Mouse (Mus musculus) myocyte (in vitro differentiated cells): ENCODE measurements at regions not wholly inside any gene's neighbourhood (a gene's known extent, or its start where the extent isn't known, plus 50 kb on each side); places are given as distances from the start of the nearest gene placed in this dataset.

Experiments used
- H3K27me3 ChIP-seq: one replicate; pipeline ENCODE4 v1.6.1; 2011; ENCODE audit not compliant: control insufficient read depth, insufficient read depth, insufficient read length
- H3K36me3 ChIP-seq: one replicate; pipeline ENCODE4 v1.6.1; 2011; ENCODE audit not compliant: control insufficient read depth, insufficient read depth
- H3K4me2 ChIP-seq: one replicate; pipeline ENCODE4 v1.6.1; 2011; ENCODE audit warnings: low read depth, control low read depth
- H3K4me3 ChIP-seq: one replicate; pipeline ENCODE4 v1.5.1; 2011; ENCODE audit warnings: mild to moderate bottlenecking, control low read depth, moderate library complexity
- H3K79me2 ChIP-seq: one replicate; pipeline ENCODE4 v1.6.1; 2011; ENCODE audit not compliant: control insufficient read depth, insufficient read depth
- H3ac ChIP-seq: one replicate; pipeline ENCODE4 v1.6.1; 2011; ENCODE audit not compliant: control insufficient read depth, insufficient read length
- CEBPB ChIP-seq: IDR thresholded peaks from 2 replicates; pipeline ENCODE4 v1.6.1; 2011; ENCODE audit warnings: mild to moderate bottlenecking, moderate library complexity; ENCODE audit not compliant: poor library complexity, insufficient read depth, severe bottlenecking
- E2F4 ChIP-seq: IDR thresholded peaks from one replicate; pipeline ENCODE4 v1.6.1; 2011; ENCODE audit warnings: mild to moderate bottlenecking, control low read depth, moderate library complexity; ENCODE audit not compliant: insufficient read depth
- MAX ChIP-seq: IDR thresholded peaks from one replicate; pipeline ENCODE4 v1.6.1; 2011; ENCODE audit warnings: low read depth, mild to moderate bottlenecking, control low read depth
- MYOD1 ChIP-seq, 3 experiments: IDR thresholded peaks; one replicate each; pipeline ENCODE4 v1.6.1; 2011; ENCODE audit warnings: control low read depth in 2 of 3, low read depth in 2 of 3, mild to moderate bottlenecking in 2 of 3, moderate library complexity in 1 of 3; ENCODE audit not compliant: insufficient read length in 2 of 3, control insufficient read depth in 1 of 3
- MYOG ChIP-seq, 3 experiments: IDR thresholded peaks; one replicate each; pipeline ENCODE4 v1.6.1; 2011; ENCODE audit warnings: control low read depth in 2 of 3, low read depth in 2 of 3, mild to moderate bottlenecking in 2 of 3; ENCODE audit not compliant: insufficient read length in 2 of 3, control insufficient read depth in 1 of 3, insufficient read depth in 1 of 3
- POLR2A ChIP-seq: IDR thresholded peaks from one replicate; pipeline ENCODE4 v1.6.1; 2011; ENCODE audit warnings: low read depth, mild to moderate bottlenecking, control low read depth, moderate library complexity; ENCODE audit not compliant: insufficient read length
- POLR2AphosphoS2 ChIP-seq: IDR thresholded peaks from one replicate; pipeline ENCODE4 v1.6.1; 2011; ENCODE audit warnings: low read depth, control low read depth; ENCODE audit not compliant: insufficient read length
- REST ChIP-seq: IDR thresholded peaks from one replicate; pipeline ENCODE4 v1.6.1; 2011; ENCODE audit warnings: mild to moderate bottlenecking, control low read depth, moderate library complexity; ENCODE audit not compliant: insufficient read depth, insufficient read length
- SRF ChIP-seq: IDR thresholded peaks from one replicate; pipeline ENCODE4 v1.6.1; 2011; ENCODE audit warnings: low read depth; ENCODE audit not compliant: control insufficient read depth, insufficient read length
- TCF12 ChIP-seq: IDR thresholded peaks from one replicate; pipeline ENCODE4 v1.6.1; 2011; ENCODE audit warnings: mild to moderate bottlenecking, control low read depth; ENCODE audit not compliant: poor library complexity, insufficient read depth, severe bottlenecking
- TCF3 ChIP-seq: IDR thresholded peaks from one replicate; pipeline ENCODE4 v1.6.1; 2011; ENCODE audit warnings: low read depth, control low read depth; ENCODE audit not compliant: insufficient read length
- USF1 ChIP-seq: IDR thresholded peaks from one replicate; pipeline ENCODE4 v1.6.1; 2011; ENCODE audit warnings: low read depth, mild to moderate bottlenecking, control low read depth, moderate library complexity

DNA sequence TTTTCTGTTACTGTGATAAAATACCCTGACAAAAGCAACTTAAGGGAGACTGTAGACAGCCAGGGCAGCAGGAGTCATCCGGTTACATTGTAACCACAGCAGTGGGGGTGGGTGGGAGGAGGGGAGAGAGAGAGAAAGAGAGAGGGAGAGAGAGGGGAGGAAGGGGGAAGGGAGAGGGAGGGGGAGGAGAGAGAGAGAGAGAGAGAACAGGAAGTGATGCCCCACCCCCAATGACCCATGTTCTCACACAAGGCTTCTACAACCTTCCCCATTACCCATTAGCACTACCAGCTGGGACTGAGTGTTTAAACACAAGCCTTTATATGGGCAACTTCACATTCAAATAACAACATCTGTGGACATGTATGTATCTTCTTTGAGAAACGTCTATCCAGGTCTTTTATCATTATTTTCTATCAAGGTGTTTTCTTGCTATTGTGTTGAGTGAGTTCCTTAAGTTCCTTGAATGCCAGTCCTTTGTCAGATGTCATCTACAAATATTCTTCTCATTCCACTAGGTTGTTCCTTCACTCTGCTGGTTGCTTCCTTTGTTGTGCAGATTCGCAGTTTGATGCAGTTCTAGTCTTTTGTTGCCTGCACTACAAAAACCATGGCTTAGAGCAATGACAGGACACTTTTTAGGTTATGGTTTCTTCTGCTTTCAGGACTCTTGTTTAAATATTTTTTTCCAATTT is 274.7 kb upstream of the Ddx18 start:
- Histone ChIP-seq H3K4me2 (no peak overlapping the region), H3K27me3 (no peaks in the 10 kb centered on the region), H3K36me3 (no peaks in the 10 kb centered on the region), H3K4me3 (no peak overlapping the region), H3K79me2 (no peaks in the 10 kb centered on the region), H3ac (no peak overlapping the region)
- TF ChIP-seq REST, result no peak
- TF ChIP-seq CEBPB, result no peak
- no peak for TF ChIP-seq E2F4
- no peak for TF ChIP-seq TCF12
- no peak for TF ChIP-seq SRF
- no peak for TF ChIP-seq MYOD1 (IDR thresholded peaks at IDR 0.05; ENCODE audit: control insufficient read depth in 1 of 3, insufficient read length in 2 of 3, low read depth in 2 of 3)
- no peak for TF ChIP-seq MYOG (IDR thresholded peaks at IDR 0.05; ENCODE audit: control insufficient read depth in 1 of 3, insufficient read depth in 1 of 3, insufficient read length in 2 of 3, low read depth in 2 of 3)
- TF ChIP-seq USF1, result no peak
- TF ChIP-seq POLR2AphosphoS2, result no peak

DNA sequence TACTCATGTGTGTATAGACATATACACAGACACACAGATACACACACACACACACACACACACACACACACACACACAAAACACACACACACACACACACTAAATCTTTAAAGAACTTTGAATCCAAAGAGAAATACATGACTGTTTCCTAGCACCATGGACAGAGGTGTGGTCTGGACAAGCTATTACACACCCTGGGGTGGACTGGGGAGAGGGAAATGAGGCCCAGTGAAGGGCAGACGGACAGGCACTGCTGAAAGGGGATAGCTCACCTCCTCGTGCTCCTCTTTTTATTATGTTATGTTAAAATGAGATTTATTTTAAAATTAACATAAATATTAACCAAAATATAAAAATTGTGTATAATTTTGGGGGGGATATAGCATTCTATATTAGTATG is 265.8 kb upstream of the Ddx18 start:
- TF ChIP-seq MYOD1 (IDR thresholded peaks at IDR 0.05; ENCODE audit: control insufficient read depth in 1 of 3, insufficient read length in 2 of 3, low read depth in 2 of 3) (no peak), MAX (no peak), E2F4 (no peak), MYOG (IDR thresholded peaks at IDR 0.05; ENCODE audit: control insufficient read depth in 1 of 3, insufficient read depth in 1 of 3, insufficient read length in 2 of 3, low read depth in 2 of 3) (no peak), TCF12 (no peak), POLR2A (no peak), REST (no peak), USF1 (no peak), CEBPB (no peak), POLR2AphosphoS2 (no peak)
- Histone ChIP-seq H3K79me2 (no peaks in the 10 kb centered on the region), H3K36me3 (no peaks in the 10 kb centered on the region), H3K27me3 (no peaks in the 10 kb centered on the region), H3K4me3 (no peak overlapping the region), H3ac (no peak overlapping the region), H3K4me2 (no peak overlapping the region)

DNA sequence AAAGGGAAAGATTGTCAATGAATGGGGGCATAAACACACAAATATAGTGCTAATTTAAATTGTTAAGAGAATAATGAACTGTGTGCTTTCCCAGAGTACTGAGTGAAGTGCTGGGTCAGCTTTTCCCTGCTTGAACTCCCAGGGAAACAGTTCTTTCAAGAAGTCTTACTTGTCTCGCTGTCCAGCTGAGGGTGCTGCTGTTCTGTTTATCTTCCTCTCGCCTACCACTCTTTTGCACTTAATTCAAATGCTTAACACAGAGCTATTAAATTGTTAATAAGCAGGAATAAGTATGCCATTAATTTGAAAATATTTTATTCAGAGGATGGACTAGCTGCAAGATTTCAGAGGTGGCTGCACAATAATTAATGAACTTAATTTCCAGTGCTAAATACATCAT is 262.5 kb upstream of the Ddx18 start:
- no peaks in the 10 kb centered on the region for H3K36me3 ChIP-seq
- TF ChIP-seq POLR2A, result no peak
- TF ChIP-seq MAX, result no peak
- no peak for TF ChIP-seq E2F4
- no peak for TF ChIP-seq USF1
- no peak for TF ChIP-seq TCF3
- no peak for TF ChIP-seq POLR2AphosphoS2
- TF ChIP-seq REST, result no peak
- TF ChIP-seq MYOG (IDR thresholded peaks at IDR 0.05; ENCODE audit: control insufficient read depth in 1 of 3, insufficient read depth in 1 of 3, insufficient read length in 2 of 3, low read depth in 2 of 3), result no peak
- TF ChIP-seq CEBPB, result no peak
- no peak for TF ChIP-seq SRF
- no peak for TF ChIP-seq TCF12
- no peak for TF ChIP-seq MYOD1 (IDR thresholded peaks at IDR 0.05; ENCODE audit: control insufficient read depth in 1 of 3, insufficient read length in 2 of 3, low read depth in 2 of 3)
- H3K79me2 ChIP-seq, result no peaks in the 10 kb centered on the region
- H3ac ChIP-seq, result no peak overlapping the region
- no peak overlapping the region for H3K4me2 ChIP-seq
- no peak overlapping the region for H3K4me3 ChIP-seq
- H3K27me3 ChIP-seq, result no peaks in the 10 kb centered on the region

DNA sequence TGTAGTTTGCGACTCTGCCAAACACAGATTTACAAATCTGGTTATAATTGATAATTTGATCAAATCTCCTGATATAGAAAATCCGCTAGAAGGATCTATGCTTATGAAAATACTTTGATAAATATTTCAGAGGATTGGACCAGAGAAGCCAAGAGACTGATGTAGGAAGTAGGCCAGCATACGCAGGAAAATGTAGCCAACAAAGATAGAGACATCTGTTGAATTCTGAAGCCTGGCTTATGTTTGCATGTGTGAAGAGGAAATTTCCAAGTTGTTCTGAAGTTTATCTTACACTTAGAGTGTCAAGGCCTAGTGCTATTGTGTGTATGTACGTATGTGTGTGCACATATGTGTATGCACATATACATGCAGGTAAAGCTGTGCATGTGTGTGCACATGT is 255.2 kb upstream of the Ddx18 start:
- Histone ChIP-seq H3K4me3 (no peak overlapping the region), H3ac (no peak overlapping the region), H3K27me3 (no peaks in the 10 kb centered on the region), H3K36me3 (no peaks in the 10 kb centered on the region), H3K4me2 (no peak overlapping the region), H3K79me2 (no peaks in the 10 kb centered on the region)
- TF ChIP-seq POLR2AphosphoS2, result no peak
- TF ChIP-seq TCF12, result no peak
- no peak for TF ChIP-seq MYOD1 (IDR thresholded peaks at IDR 0.05; ENCODE audit: control insufficient read depth in 1 of 3, insufficient read length in 2 of 3, low read depth in 2 of 3)
- TF ChIP-seq CEBPB, result no peak
- no peak for TF ChIP-seq SRF
- no peak for TF ChIP-seq E2F4
- TF ChIP-seq TCF3, result no peak
- no peak for TF ChIP-seq REST
- TF ChIP-seq USF1, result no peak
- TF ChIP-seq MYOG (IDR thresholded peaks at IDR 0.05; ENCODE audit: control insufficient read depth in 1 of 3, insufficient read depth in 1 of 3, insufficient read length in 2 of 3, low read depth in 2 of 3), result no peak
- no peak for TF ChIP-seq MAX
- no peak for TF ChIP-seq POLR2A

DNA sequence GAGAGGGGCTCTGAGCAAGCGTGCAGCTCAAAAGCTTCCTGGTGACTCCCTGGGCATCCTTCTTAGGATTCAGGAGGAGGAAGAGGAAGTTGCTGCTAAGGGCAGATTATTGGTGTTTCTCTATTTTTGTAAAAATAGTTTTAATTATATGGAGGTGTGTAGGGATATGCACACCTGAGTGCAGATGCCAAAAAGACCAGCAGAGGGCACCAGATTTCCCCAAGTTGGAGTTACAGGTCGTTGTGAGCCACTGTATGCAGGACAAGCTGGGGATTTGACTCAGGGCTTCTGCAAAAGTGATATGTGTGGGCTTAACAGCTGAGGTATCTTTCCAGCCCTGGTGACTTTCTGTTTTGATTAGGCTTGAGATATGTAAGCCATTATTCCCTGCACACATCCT is 235.5 kb upstream of the Ddx18 start:
- no peak for TF ChIP-seq MAX
- no peak for TF ChIP-seq REST
- no peak for TF ChIP-seq SRF
- no peak for TF ChIP-seq POLR2AphosphoS2
- H3K36me3 ChIP-seq, result no peaks in the 10 kb centered on the region

More for the DNA sequence above, 235.5 kb upstream of the Ddx18 start:
- no peaks in the 10 kb centered on the region for H3K27me3 ChIP-seq
- no peak overlapping the region for H3ac ChIP-seq
- H3K4me2 ChIP-seq, result no peak overlapping the region
- H3K4me3 ChIP-seq, result no peak overlapping the region
- H3K79me2 ChIP-seq, result no peaks in the 10 kb centered on the region
